Mouse (Mus musculus) right cerebral cortex, adult 18-20 months (tissue): ENCODE results near the gene Fryl.

Experiments used
- DNase-seq: peaks from one replicate; pipeline ENCODE4 v3.0.0; 2022; ENCODE audit warnings: mixed read lengths

The Fryl gene

DNA sequence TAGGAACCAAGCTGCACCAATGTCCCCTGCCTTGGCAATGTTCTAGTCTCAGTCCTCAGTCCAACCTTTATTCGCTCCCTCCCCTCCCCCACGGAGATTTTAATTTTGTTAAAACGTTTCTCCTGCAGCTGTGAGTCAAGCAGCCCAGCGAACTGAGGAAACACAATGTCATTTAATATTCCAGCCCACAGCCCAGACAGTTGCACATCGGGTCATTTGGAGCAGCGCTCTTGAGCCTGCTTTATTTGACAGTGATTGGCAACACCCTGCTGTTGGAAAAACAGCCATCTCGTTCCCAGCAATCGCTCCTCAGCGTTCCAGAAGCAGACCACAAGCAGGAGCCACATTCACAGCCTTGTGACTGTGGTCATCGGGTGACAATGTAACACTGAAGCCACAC is 261.0 kb downstream of the Fryl start:
- no peak for DNase-seq

DNA sequence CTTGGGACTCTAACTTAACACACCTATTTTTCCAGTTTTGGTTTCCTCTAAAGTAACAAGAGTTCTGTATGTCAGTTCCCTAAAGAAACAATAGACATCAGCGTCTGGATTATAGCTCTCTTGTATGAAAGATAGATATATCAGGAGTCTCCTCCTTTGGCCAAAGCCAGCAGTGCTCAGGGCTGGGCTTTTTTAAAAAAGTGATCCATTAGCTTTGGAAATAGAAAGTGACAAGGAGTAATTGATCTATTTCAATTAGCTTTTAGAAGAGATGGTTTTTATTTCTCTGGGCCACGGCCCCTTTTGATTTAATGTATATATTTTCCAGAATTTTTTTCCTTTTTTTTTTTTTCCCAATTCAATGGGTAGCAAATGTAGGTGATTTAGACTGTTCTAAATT is 261.5 kb downstream of the Fryl start:
- DNase-seq, result no peak

DNA sequence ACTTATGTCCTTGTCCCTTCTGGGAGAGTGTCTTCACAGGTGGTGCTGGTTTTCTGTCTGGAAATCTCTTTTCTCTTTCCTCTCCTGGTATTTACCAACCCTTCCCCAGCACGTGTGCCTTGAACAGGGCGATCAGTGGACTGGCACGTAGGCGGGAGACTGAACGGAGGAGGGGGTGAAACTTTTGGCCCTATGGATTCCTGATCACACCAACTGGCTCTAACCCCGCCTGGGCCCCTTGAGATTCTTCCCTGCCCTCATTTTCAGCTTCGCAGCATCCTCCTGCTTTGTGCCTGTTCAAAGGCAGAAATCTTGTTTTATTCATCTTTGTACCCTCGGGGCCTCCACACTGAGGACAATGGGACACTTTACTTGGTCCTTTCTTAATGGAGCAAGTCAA is 262.0 kb downstream of the Fryl start:
- no peak for DNase-seq

DNA sequence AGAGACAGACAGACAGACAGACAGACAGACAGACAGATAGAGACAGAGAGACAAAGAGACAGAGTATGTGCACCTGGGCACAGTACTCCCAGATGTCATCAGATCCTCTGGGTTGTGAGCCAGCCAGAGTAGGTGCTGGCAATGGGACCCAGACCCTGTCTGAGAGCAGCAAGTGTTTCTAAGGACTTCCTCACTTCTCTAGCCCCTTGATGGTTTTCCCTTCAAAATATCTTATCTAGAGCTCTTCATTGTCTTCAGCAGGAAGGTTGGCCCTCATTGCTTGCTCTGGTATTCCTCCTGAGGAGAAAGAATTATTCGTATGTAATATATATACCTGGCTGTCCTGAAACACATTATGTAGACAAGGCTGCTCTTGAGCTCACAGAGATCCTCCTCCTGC is 263.9 kb downstream of the Fryl start:
- DNase-seq, result no peak

GRCm38 (mm10) chr5:72989756-72990155 is 266.7 kb downstream of the Fryl start:
- DNase-seq, result no peak

GRCm38 (mm10) chr5:72987786-72988185 is 268.6 kb downstream of the Fryl start:
- no peak for DNase-seq

DNA sequence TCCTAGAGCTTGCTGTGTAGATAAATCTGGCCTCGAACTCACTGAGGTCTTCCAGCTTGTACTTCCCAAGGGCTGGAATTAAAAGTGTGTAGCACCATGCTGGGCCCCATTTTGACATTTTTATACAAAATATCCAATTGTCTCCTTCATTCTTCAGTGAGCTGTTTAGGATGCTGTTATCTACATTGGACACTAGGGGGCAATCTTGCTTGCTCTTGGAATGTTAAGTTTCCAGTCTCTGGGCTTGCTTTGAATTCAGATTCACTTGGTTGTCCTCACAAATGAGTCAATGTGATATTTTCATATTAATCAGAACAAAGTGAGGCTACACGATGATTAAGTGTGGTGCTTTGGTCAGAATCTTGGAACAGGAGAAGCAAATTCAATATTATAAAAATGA is 272.3 kb downstream of the Fryl start:
- no peak for DNase-seq

DNA sequence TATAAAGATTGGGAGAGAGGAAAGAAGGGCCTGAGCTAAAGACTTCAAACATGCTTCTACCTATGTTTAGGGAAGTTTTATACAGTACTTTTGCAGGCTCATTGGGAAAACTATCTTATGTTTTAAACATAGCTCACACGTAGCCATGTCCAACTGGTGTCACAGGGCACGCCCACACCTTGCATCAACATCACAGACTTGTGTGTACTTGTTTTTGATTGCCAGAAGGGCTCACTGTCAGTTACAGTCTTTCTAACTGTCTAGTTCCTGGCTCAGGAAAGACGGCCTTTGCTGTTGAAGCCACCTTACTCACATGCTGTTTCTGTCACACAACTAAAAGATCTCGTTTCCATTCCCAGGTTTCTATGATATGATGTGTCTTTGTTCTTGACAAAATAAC is 279.9 kb downstream of the Fryl start:
- no peak for DNase-seq

DNA sequence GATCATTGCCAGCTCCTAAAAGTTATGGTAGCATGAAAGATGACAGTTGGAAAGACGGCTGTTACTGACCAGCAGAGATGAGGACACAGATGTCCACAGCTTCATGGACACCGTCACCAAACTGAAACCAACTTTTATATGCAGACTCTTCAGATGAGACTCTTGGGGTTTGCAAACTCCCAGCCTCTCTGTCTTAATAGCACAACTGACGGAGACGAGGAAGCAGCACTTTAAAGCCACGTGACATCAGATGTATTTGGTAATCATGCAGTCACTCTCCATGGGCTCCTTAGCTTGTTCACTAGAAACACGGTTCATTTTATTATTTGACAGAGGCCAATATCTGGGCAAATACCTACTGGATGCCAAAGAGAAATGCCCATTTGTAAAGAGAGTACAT is 280.4 kb downstream of the Fryl start:
- no peak for DNase-seq

- no peak for DNase-seq
Observed at GRCm38 (mm10) chr5:72974602-72975001, 281.8 kb downstream of the Fryl start, which contains the start of gene Gm10135. Gene Gm10135, minus strand, starts transcription at chr5:72974702.

GRCm38 (mm10) chr5:72972934-72973333 is 283.5 kb downstream of the Fryl start:
- no peak for DNase-seq

DNA sequence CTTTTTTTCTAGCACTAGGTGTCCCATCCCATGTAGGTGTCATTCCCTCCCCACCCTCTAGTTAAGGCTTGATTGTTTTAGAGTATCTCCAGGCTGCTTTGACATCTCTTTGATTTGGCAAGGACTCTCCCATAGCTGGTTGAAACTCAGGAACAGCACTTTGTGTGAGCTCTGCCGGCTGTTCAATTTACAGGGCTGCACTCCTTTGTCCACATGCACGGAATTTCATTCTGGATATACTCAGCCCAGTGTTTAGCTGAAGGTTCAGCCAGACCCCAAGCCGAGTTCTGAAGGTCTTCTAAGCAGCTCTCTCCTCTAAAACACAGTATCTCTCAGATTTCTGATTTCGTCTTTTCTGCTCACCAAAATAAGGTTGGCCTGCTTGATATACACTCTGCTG is 284.0 kb downstream of the Fryl start:
- no peak for DNase-seq
